Mouse (Mus musculus): ENCODE measurements at regions not wholly inside any gene's neighbourhood (a gene's known extent, or its start where the extent isn't known, plus 50 kb on each side); places are given as distances from the start of the nearest gene placed in this dataset.

- TF ChIP-seq CTCF (IDR thresholded peaks at IDR 0.05; ENCODE audit: low read depth) (no peak), EP300 (IDR thresholded peaks at IDR 0.05; ENCODE audit: low read depth) (no peak)
These were observed 194.9 kb upstream of the Snx7 start for GRCm38 (mm10) chr3:118063679-118064078.
